In the genomic region with DNA sequence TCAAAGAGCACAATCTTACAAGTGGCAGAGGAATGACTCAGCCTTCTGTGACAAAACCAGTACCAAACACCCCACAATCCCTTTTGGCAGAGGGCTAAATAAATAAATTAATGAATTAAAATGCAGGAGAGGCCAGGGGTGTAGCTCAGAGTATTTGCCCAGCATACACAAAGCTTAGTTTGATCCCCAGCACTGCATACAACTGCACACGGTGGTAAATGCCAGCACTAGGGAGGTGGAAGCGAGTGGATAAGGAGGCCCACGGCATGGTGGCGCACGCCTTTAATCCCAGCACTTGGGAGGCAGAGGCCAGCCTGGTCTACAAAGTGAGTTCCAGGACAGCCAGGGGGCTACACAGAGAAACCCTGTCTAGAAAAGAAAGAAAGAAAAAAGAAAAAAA, we compare ENCODE assay signal across 30 mouse cellular contexts. TPM values are rescaled to one million over a fixed set of nuclear protein-coding genes. Genes with fewer than 3 reads are reported as not detected.
"Had no signal": no experiment of that assay in that cellular context is flagged by ENCODE, and none has a peak within 500 bp of the region (broad histone marks: within the 10 kb centered on the region; RNA-seq: fewer than 3 reads in every experiment).

No protein-coding gene starts in this region.

- H3K4me1 ChIP-seq: embryonic facial prominence, embryonic 10.5 days; embryonic facial prominence, embryonic 12.5 days; embryonic facial prominence, embryonic 13.5 days; embryonic facial prominence, embryonic 15.5 days; forebrain, embryonic 10.5 days; forebrain, embryonic 12.5 days; forebrain, embryonic 13.5 days; forebrain, embryonic 15.5 days had no signal

- DNase-seq: cerebellum, adult 2 months; cerebellum, adult 8-10 months; cerebellum, adult 9-10 months; cerebellum, adult 9-11 months; cerebellum, postnatal 10 days; cerebellum, postnatal 14 days; cerebellum, postnatal 25 days; cerebellum, postnatal 36 days; embryo, embryonic 11 days; forebrain, postnatal 0 days; gastrocnemius, adult 2 months; gastrocnemius, postnatal 10 days; gastrocnemius, postnatal 14 days; gastrocnemius, postnatal 25 days; gastrocnemius, postnatal 36 days; heart, adult 18-20 months; heart, adult 2 months had no signal

- H3K4me3 ChIP-seq: embryonic facial prominence, embryonic 10.5 days; embryonic facial prominence, embryonic 12.5 days; embryonic facial prominence, embryonic 13.5 days; embryonic facial prominence, embryonic 15.5 days; erythroblast, embryonic 14.5 days; forebrain, embryonic 10.5 days; forebrain, embryonic 12.5 days; forebrain, embryonic 13.5 days; forebrain, embryonic 15.5 days; gastrocnemius, adult 2 months; heart, adult 2 months had no signal

- H3K4me2 ChIP-seq: embryonic facial prominence, embryonic 12.5 days; embryonic facial prominence, embryonic 13.5 days; embryonic facial prominence, embryonic 15.5 days; forebrain, embryonic 12.5 days; forebrain, embryonic 13.5 days; forebrain, embryonic 15.5 days had no signal

- ATAC-seq: forebrain, embryonic 13.5 days; forebrain, embryonic 14.5 days; forebrain, embryonic 15.5 days; forebrain, embryonic 16.5 days; forebrain, postnatal 0 days had no signal

- H3K9ac ChIP-seq: embryonic facial prominence, embryonic 12.5 days; embryonic facial prominence, embryonic 13.5 days; embryonic facial prominence, embryonic 15.5 days; forebrain, embryonic 12.5 days; forebrain, embryonic 13.5 days; forebrain, embryonic 15.5 days; forebrain, postnatal 0 days had no signal

- H3K27me3 ChIP-seq: embryonic facial prominence, embryonic 12.5 days; embryonic facial prominence, embryonic 13.5 days; embryonic facial prominence, embryonic 15.5 days; forebrain, embryonic 12.5 days; forebrain, embryonic 13.5 days; forebrain, embryonic 15.5 days had no signal

- H3K9me3 ChIP-seq: embryonic facial prominence, embryonic 10.5 days; embryonic facial prominence, embryonic 12.5 days; embryonic facial prominence, embryonic 13.5 days; embryonic facial prominence, embryonic 15.5 days; forebrain, embryonic 10.5 days; forebrain, embryonic 12.5 days; forebrain, embryonic 13.5 days; forebrain, embryonic 15.5 days had no signal

- H3K27ac ChIP-seq: embryonic facial prominence, embryonic 10.5 days; embryonic facial prominence, embryonic 12.5 days; embryonic facial prominence, embryonic 13.5 days; embryonic facial prominence, embryonic 15.5 days; forebrain, embryonic 10.5 days; forebrain, embryonic 12.5 days; forebrain, embryonic 13.5 days; forebrain, embryonic 15.5 days; gastrocnemius, adult 2 months; heart, adult 2 months had no signal

RNA-seq across cellular contexts. Expression of gene Pkd1l3, which starts 58.3 kb away (rescaled TPM):
- total RNA-seq: gastrocnemius, postnatal 25 days; gastrocnemius, postnatal 4 days had no signal
- polyA plus RNA-seq: embryonic facial prominence, embryonic 14.5 days; forebrain, embryonic 14.5 days had no signal
